Mouse (Mus musculus): ENCODE data around the gene Neurl4. TPM values are rescaled to one million over a fixed set of nuclear protein-coding genes. Genes with fewer than 3 reads are reported as not detected.

Neurl4 gene
- total and polyA plus RNA-seq, 2 experiments from 2014 or later, result 4.5 to 59.5 TPM

GRCm38 (mm10) chr11:69919053-69919452 is 18.2 kb downstream of the Neurl4 start:
- TF ChIP-seq CTCF (IDR thresholded peaks at IDR 0.05; ENCODE audit: low read depth) (no peak), EP300 (IDR thresholded peaks at IDR 0.05; ENCODE audit: low read depth) (no peak)
- Histone ChIP-seq H3K27me3 (ENCODE audit: control insufficient read depth, insufficient read depth, low read length) (no peaks in the 10 kb centered on the region), H3K9me3 (replicated peaks; ENCODE audit: control insufficient read depth, low read length) (no peaks in the 10 kb centered on the region), H3K4me3 (ENCODE audit: low read depth, low read length) (peak overlapping the region; percentile 87), H3K4me2 (ENCODE audit: low read depth, low read length) (peak overlapping the region; percentile 99), H3K27ac (ENCODE audit: low read depth) (peak overlapping the region; percentile 99), H3K36me3 (replicated peaks; ENCODE audit: control insufficient read depth, insufficient read depth, low read length) (peaks cover 43% of the 10 kb centered on the region), H3K4me1 (ENCODE audit: control insufficient read depth, insufficient read depth) (peaks cover 20% of the 10 kb centered on the region), H3K9ac (replicated peaks; ENCODE audit: low read depth, low read length) (peak overlapping the region; percentile 93; the same call in 1 of the 2 replicates)
- DNase-seq (ENCODE audit: low spot score) (no peak), ATAC-seq (ENCODE audit: insufficient read depth, low read depth) (no peak)
- 78% methylated on average over 9 of the region's 9 CpGs for WGBS

- Histone ChIP-seq H3K4me3 (ENCODE audit: low read depth, low read length) (peak overlapping the region; percentile 87), H3K9ac (replicated peaks; ENCODE audit: low read depth, low read length) (peak overlapping the region; percentile 93), H3K4me2 (ENCODE audit: low read depth, low read length) (peak overlapping the region; percentile 99), H3K4me1 (ENCODE audit: control insufficient read depth, insufficient read depth) (peaks cover 15% of the 10 kb centered on the region), H3K36me3 (replicated peaks; ENCODE audit: control insufficient read depth, insufficient read depth, low read length) (peaks cover 43% of the 10 kb centered on the region), H3K9me3 (replicated peaks; ENCODE audit: control insufficient read depth, low read length) (no peaks in the 10 kb centered on the region), H3K27ac (ENCODE audit: low read depth) (peak overlapping the region; percentile 99), H3K27me3 (ENCODE audit: control insufficient read depth, insufficient read depth, low read length) (no peaks in the 10 kb centered on the region)
- ATAC-seq (ENCODE audit: insufficient read depth, low read depth), result peak; percentile 39
- DNase-seq (ENCODE audit: low spot score), result peak; percentile 92
- TF ChIP-seq CTCF (IDR thresholded peaks at IDR 0.05; ENCODE audit: low read depth) (no peak), EP300 (IDR thresholded peaks at IDR 0.05; ENCODE audit: low read depth) (peak; percentile 24; the same call in 1 of the 2 replicates)
- WGBS, result under 1% methylated on average over 17 of the region's 17 CpGs
These were observed 18.9 kb downstream of the Neurl4 start for GRCm38 (mm10) chr11:69919661-69920265.

- no peak for TF ChIP-seq EP300 (IDR thresholded peaks at IDR 0.05; ENCODE audit: low read depth)
- peak; percentile 10 for ATAC-seq (ENCODE audit: insufficient read depth, low read depth)
- peaks cover 9% of the 10 kb centered on the region for H3K4me1 ChIP-seq (ENCODE audit: control insufficient read depth, insufficient read depth)
- H3K4me3 ChIP-seq (ENCODE audit: low read depth, low read length), result peak overlapping the region; percentile 87
- peak overlapping the region; percentile 93 for H3K9ac ChIP-seq (replicated peaks; ENCODE audit: low read depth, low read length)
- H3K27ac ChIP-seq (ENCODE audit: low read depth), result peak overlapping the region; percentile 99
- no peaks in the 10 kb centered on the region for H3K9me3 ChIP-seq (replicated peaks; ENCODE audit: control insufficient read depth, low read length)
- H3K27me3 ChIP-seq (ENCODE audit: control insufficient read depth, insufficient read depth, low read length), result no peaks in the 10 kb centered on the region
- peak overlapping the region; percentile 99 for H3K4me2 ChIP-seq (ENCODE audit: low read depth, low read length)
- peak; percentile 47 for DNase-seq (ENCODE audit: low spot score)
- peaks cover 36% of the 10 kb centered on the region for H3K36me3 ChIP-seq (replicated peaks; ENCODE audit: control insufficient read depth, insufficient read depth, low read length)
- under 1% methylated on average over 39 of the region's 65 CpGs for WGBS
These were observed 19.6 kb downstream of the Neurl4 start for GRCm38 (mm10) chr11:69920266-69921031.

- WGBS, result under 1% methylated on average over 78 of the region's 78 CpGs
- Histone ChIP-seq H3K4me1 (ENCODE audit: control insufficient read depth, insufficient read depth) (peaks cover 9% of the 10 kb centered on the region), H3K9ac (replicated peaks; ENCODE audit: low read depth, low read length) (peak within 1 kb of the TSS; percentile 93), H3K4me3 (ENCODE audit: low read depth, low read length) (peak within 1 kb of the TSS; percentile 87), H3K9me3 (replicated peaks; ENCODE audit: control insufficient read depth, low read length) (no peaks in the 10 kb centered on the region), H3K27me3 (ENCODE audit: control insufficient read depth, insufficient read depth, low read length) (no peaks in the 10 kb centered on the region), H3K27ac (ENCODE audit: low read depth) (peak within 1 kb of the TSS; percentile 99), H3K36me3 (replicated peaks; ENCODE audit: control insufficient read depth, insufficient read depth, low read length) (peaks cover 28% of the 10 kb centered on the region), H3K4me2 (ENCODE audit: low read depth, low read length) (peak within 1 kb of the TSS; percentile 99)
- peak; percentile 100 for DNase-seq (ENCODE audit: low spot score)
- ATAC-seq (ENCODE audit: insufficient read depth, low read depth), result peak; percentile 94
- TF ChIP-seq EP300 (IDR thresholded peaks at IDR 0.05; ENCODE audit: low read depth) (0 out of 2 replicates have a peak, but pooled peaks have one; percentile 61), CTCF (IDR thresholded peaks at IDR 0.05; ENCODE audit: low read depth) (peak; percentile 53)
These were observed 20.5 kb downstream of the Neurl4 start, which contains the start of gene Eif5a for GRCm38 (mm10) chr11:69921114-69922011. Gene Eif5a (minus strand): TSS chr11:69921958.

All from heart, postnatal 0 days (tissue).